Mouse (Mus musculus) bone marrow macrophage, adult 2 months (primary cell): ENCODE results near the gene Capg. TPM values are rescaled to one million over a fixed set of nuclear protein-coding genes. Genes with fewer than 3 reads are reported as not detected.
A peak's percentile ranks its signal among the peaks of the same experiment; 100 is the strongest.

Experiments
- H3K27ac ChIP-seq: 2 replicates; pipeline ENCODE4 v1.5.1; 2012; ENCODE audit warnings: low read depth, low read length; ENCODE audit not compliant: insufficient read depth
- H3K4me1 ChIP-seq: 2 replicates; pipeline ENCODE4 v1.6.1; 2012; ENCODE audit warnings: low read length; ENCODE audit not compliant: control insufficient read depth, insufficient read depth
- H3K4me3 ChIP-seq: 2 replicates; pipeline ENCODE4 v1.5.1; 2012; ENCODE audit warnings: mild to moderate bottlenecking, low read length, moderate library complexity; ENCODE audit not compliant: insufficient read depth
- CTCF ChIP-seq: IDR thresholded peaks from 2 replicates; pipeline ENCODE4 v1.5.1; 2012; ENCODE audit warnings: low read depth, mild to moderate bottlenecking, low read length, moderate library complexity
- POLR2A ChIP-seq: IDR thresholded peaks from 2 replicates; pipeline ENCODE4 v1.6.1; 2012; ENCODE audit warnings: mild to moderate bottlenecking, low read depth, low read length, borderline replicate concordance
- polyA plus RNA-seq: library from polyadenylated mRNA; stranded (reverse); fragments of >200 nt; gene quantifications from 2 replicates; pipeline ENCODE4 v1.2.4, GENCODE M21; 2012; ENCODE audit not compliant: missing spikeins, insufficient read depth, insufficient read length

Capg gene
- polyA plus RNA-seq, 1 experiment = 788 TPM

GRCm38 (mm10) chr6:72600771-72601170, 56.6 kb downstream of the Capg start:
- no peak overlapping the region for H3K4me3 ChIP-seq
- H3K4me1 ChIP-seq = peaks cover 14% of the 10 kb centered on the region
- TF ChIP-seq CTCF (no peak), POLR2A (no peak)
- no peak overlapping the region for H3K27ac ChIP-seq

GRCm38 (mm10) chr6:72601732-72602131, 57.5 kb downstream of the Capg start:
- Histone ChIP-seq H3K4me1 (peaks cover 14% of the 10 kb centered on the region), H3K4me3 (no peak overlapping the region), H3K27ac (no peak overlapping the region)
- 0 out of 2 replicates have a peak, but pooled peaks have one; percentile 12 for TF ChIP-seq CTCF
- TF ChIP-seq POLR2A = no peak

GRCm38 (mm10) chr6:72604066-72604465, 59.9 kb downstream of the Capg start:
- TF ChIP-seq CTCF (no peak), POLR2A (no peak)
- H3K27ac ChIP-seq = no peak overlapping the region
- H3K4me1 ChIP-seq = peaks cover 8% of the 10 kb centered on the region
- H3K4me3 ChIP-seq = no peak overlapping the region

GRCm38 (mm10) chr6:72607060-72607459, 62.9 kb downstream of the Capg start:
- Histone ChIP-seq H3K27ac (no peak overlapping the region), H3K4me1 (peaks cover 6% of the 10 kb centered on the region; the same call in 1 of the 2 replicates)
- TF ChIP-seq CTCF (no peak), POLR2A (no peak)

GRCm38 (mm10) chr6:72607676-72608075, 63.5 kb downstream of the Capg start:
- Histone ChIP-seq H3K4me3 (no peak overlapping the region), H3K4me1 (peaks cover 6% of the 10 kb centered on the region; the same call in 1 of the 2 replicates), H3K27ac (no peak overlapping the region)
- TF ChIP-seq POLR2A (no peak), CTCF (no peak)

More at GRCm38 (mm10) chr6:72607060-72607459, 62.9 kb downstream of the Capg start:
- no peak overlapping the region for H3K4me3 ChIP-seq

- TF ChIP-seq CTCF (no peak), POLR2A (no peak)
- H3K27ac ChIP-seq = no peak overlapping the region
- peaks cover 6% of the 10 kb centered on the region; the same call in 1 of the 2 replicates for H3K4me1 ChIP-seq
- H3K4me3 ChIP-seq = no peak overlapping the region
These were observed 64.5 kb downstream of the Capg start for GRCm38 (mm10) chr6:72608662-72609184.

DNA sequence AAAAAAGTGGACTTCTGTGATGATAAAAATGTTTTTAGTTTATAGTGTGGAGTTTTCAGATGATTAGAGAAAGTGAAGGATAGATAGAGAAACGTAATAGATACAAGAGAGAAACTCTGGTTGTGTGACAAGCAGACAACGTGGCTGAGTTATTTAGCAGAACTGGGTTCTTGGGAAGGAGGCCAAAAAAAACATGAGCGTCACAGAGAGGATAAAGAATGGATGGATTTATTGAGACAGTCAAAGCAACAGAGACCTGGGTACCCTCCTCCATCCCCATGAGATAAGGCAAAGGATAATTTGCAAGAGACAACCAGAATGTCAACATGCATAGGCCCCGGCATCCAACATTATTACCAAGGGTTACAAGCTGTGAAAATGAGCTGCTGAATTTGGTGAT, 66.1 kb downstream of the Capg start:
- H3K4me1 ChIP-seq = peaks cover 10% of the 10 kb centered on the region; the same call in 1 of the 2 replicates
- TF ChIP-seq CTCF = no peak
- H3K4me3 ChIP-seq = no peak overlapping the region

More for the DNA sequence above, 66.1 kb downstream of the Capg start:
- H3K27ac ChIP-seq = no peak overlapping the region

Other genes with a start within 250 kb of the Capg start
- not detected in 2 replicates for gene Sftpb, start 239.8 kb upstream of the Capg start, polyA plus RNA-seq
- 19.9 and 20.2 TPM in 2 replicates for gene Usp39, start 199.2 kb upstream of the Capg start, polyA plus RNA-seq
- gene 0610030E20Rik, start 197.1 kb upstream of the Capg start, polyA plus RNA-seq = 33.9 and 36.5 TPM in 2 replicates
- gene Tmem150a, start 188.9 kb upstream of the Capg start, polyA plus RNA-seq = 3.0 and 3.6 TPM in 2 replicates
- gene Rnf181, start 177.4 kb upstream of the Capg start, polyA plus RNA-seq = 97.4 and 105 TPM in 2 replicates
- gene Vamp5, start 163.9 kb upstream of the Capg start, polyA plus RNA-seq = 5.3 and 10.5 TPM in 2 replicates
- 348 and 352 TPM in 2 replicates for gene Vamp8, start 153.7 kb upstream of the Capg start, polyA plus RNA-seq
- gene Ggcx, start 130.1 kb upstream of the Capg start, polyA plus RNA-seq = 15.7 and 18.3 TPM in 2 replicates
- 88.0 and 88.8 TPM in 2 replicates for gene Mat2a, start 104.8 kb upstream of the Capg start, polyA plus RNA-seq
- gene Sh2d6, start 22.7 kb upstream of the Capg start, polyA plus RNA-seq = 1.3 TPM in 1 of 2 replicates, not detected in the other
- 12.0 and 12.6 TPM in 2 replicates for gene Elmod3, start 54.0 kb downstream of the Capg start, polyA plus RNA-seq
- gene Retsat, start 54.1 kb downstream of the Capg start, polyA plus RNA-seq = 15.7 and 21.3 TPM in 2 replicates
- 80.0 and 87.9 TPM in 2 replicates for gene Tgoln1, start 72.6 kb downstream of the Capg start, polyA plus RNA-seq
- 0.42 and 0.61 TPM in 2 replicates for gene Tcf7l1, start 244.9 kb downstream of the Capg start, polyA plus RNA-seq